Mouse (Mus musculus) heart, adult 2 months (tissue): ENCODE results near the gene Pdzd2. TPM values are rescaled to one million over a fixed set of nuclear protein-coding genes. Genes with fewer than 3 reads are reported as not detected.

Experiments used
- DNase-seq, 2 experiments: peaks; one replicate each; pipeline ENCODE4 v3.0.0; 2021
- H3K27ac ChIP-seq: fragments of 200-600 bp; 2 replicates; pipeline ENCODE4 v1.8.1; 2022
- H3K27me3 ChIP-seq: fragments of 200-500 bp; 2 replicates; pipeline ENCODE4 v1.6.1; 2012; ENCODE audit warnings: mild to moderate bottlenecking, low read length, inconsistent platforms, mixed read lengths; ENCODE audit not compliant: control insufficient read depth, insufficient read depth
- H3K36me3 ChIP-seq: fragments of 200-500 bp; 2 replicates; pipeline ENCODE4 v1.6.1; 2012; ENCODE audit warnings: low read length, inconsistent platforms; ENCODE audit not compliant: control insufficient read depth, insufficient read depth
- H3K4me1 ChIP-seq: fragments of 200-500 bp; 2 replicates; pipeline ENCODE4 v1.6.1; 2011; ENCODE audit warnings: low read length; ENCODE audit not compliant: control insufficient read depth, insufficient read depth
- H3K4me3 ChIP-seq: fragments of 200-600 bp; 2 replicates; pipeline ENCODE4 v1.8.1; 2022
- H3K79me2 ChIP-seq: fragments of 200-500 bp; replicated peaks from 2 replicates; pipeline ENCODE4 v1.6.1; 2012; ENCODE audit warnings: mild to moderate bottlenecking, inconsistent platforms, low read length, moderate library complexity, mixed read lengths; ENCODE audit not compliant: control insufficient read depth, insufficient read depth
- H3K9ac ChIP-seq: fragments of 200-500 bp; 2 replicates; pipeline ENCODE4 v1.6.1; 2012; ENCODE audit warnings: low read depth, mild to moderate bottlenecking, control low read depth, inconsistent platforms, low read length, mixed read lengths
- CTCF ChIP-seq: fragments of 200-600 bp; IDR thresholded peaks from 2 replicates; pipeline ENCODE4 v1.8.1; 2022; ENCODE audit warnings: antibody characterized with exemption, mild to moderate bottlenecking, moderate library complexity
- EP300 ChIP-seq: fragments of 200-500 bp; IDR thresholded peaks from 2 replicates; pipeline ENCODE4 v1.6.1; 2011; ENCODE audit warnings: low read depth, low read length, control low read depth; ENCODE audit not compliant: insufficient read depth
- POLR2A ChIP-seq: fragments of 200-500 bp; IDR thresholded peaks from 2 replicates; pipeline ENCODE4 v1.6.1; 2011; ENCODE audit warnings: mild to moderate bottlenecking, low read depth, low read length, control low read depth; ENCODE audit not compliant: insufficient read depth
- WGBS: fragments of 180-500 bp; shearing (Covaris S2); methylation state at CpG from one replicate; pipeline ENCODE4 v1.1.7; 2018; 5-methylcytosine and 5-hydroxymethylcytosine counted together
- intact Hi-C: fragments of 180-260 bp; cut with DNase I; formaldehyde crosslinking; loops from one replicate; pipeline ENCODE4 v1.15.1; 2025
- polyA plus RNA-seq: library from polyadenylated mRNA; depleted of rRNA; stranded (reverse); fragments of >200 nt; gene quantifications from 2 replicates; pipeline ENCODE4 v1.2.3, GENCODE M21; 2012
- total RNA-seq, 2 experiments: library from RNA; stranded (reverse); gene quantifications; 2 replicates each; pipeline ENCODE4 v1.2.3; 2021

Pdzd2 gene
- total and polyA plus RNA-seq, 3 experiments, result 15.0 to 83.9 (median 78.9) TPM

GRCm38 (mm10) chr15:12649131-12649530 lies 90.6 kb downstream of the Pdzd2 start:
- DNase-seq, result no peak
- H3K36me3 ChIP-seq, result peaks cover 2% of the 10 kb centered on the region; the same call in 1 of the 2 replicates
- no peak overlapping the region; the same call in 1 of the 2 replicates for H3K27ac ChIP-seq
- peak overlapping the region; percentile 15; the same call in 1 of the 2 replicates for H3K9ac ChIP-seq
- WGBS, result 53% methylated on average over 2 of the region's 2 CpGs
- H3K4me1 ChIP-seq, result peaks cover 6% of the 10 kb centered on the region
- H3K79me2 ChIP-seq, result no peaks in the 10 kb centered on the region; the same call in 1 of the 2 replicates
- no peak overlapping the region for H3K4me3 ChIP-seq
- intact Hi-C loops, result no loop called here
- TF ChIP-seq POLR2A (no peak), CTCF (no peak), EP300 (no peak)
- H3K27me3 ChIP-seq, result no peaks in the 10 kb centered on the region

GRCm38 (mm10) chr15:12640755-12641154 lies 99.0 kb downstream of the Pdzd2 start:
- Histone ChIP-seq H3K4me1 (no peaks in the 10 kb centered on the region), H3K4me3 (no peak overlapping the region), H3K9ac (no peak overlapping the region), H3K79me2 (no peaks in the 10 kb centered on the region), H3K27me3 (no peaks in the 10 kb centered on the region), H3K27ac (no peak overlapping the region), H3K36me3 (no peaks in the 10 kb centered on the region; the same call in 1 of the 2 replicates)
- 44% methylated on average over 7 of the region's 7 CpGs for WGBS
- no peak for TF ChIP-seq EP300
- TF ChIP-seq POLR2A, result no peak
- TF ChIP-seq CTCF, result no peak
- DNase-seq, result peak in 1 of 2 experiments; percentile 33
- intact Hi-C loops, result no loop called here

GRCm38 (mm10) chr15:12639776-12640175 lies 99.9 kb downstream of the Pdzd2 start:
- intact Hi-C loops, result no loop called here
- Histone ChIP-seq H3K27me3 (no peaks in the 10 kb centered on the region), H3K9ac (no peak overlapping the region), H3K4me3 (no peak overlapping the region), H3K27ac (no peak overlapping the region), H3K4me1 (no peaks in the 10 kb centered on the region), H3K79me2 (no peaks in the 10 kb centered on the region), H3K36me3 (no peaks in the 10 kb centered on the region; the same call in 1 of the 2 replicates)
- TF ChIP-seq CTCF, result no peak
- no peak for TF ChIP-seq POLR2A
- no peak for TF ChIP-seq EP300
- DNase-seq, result no peak
- 86% methylated on average over 3 of the region's 3 CpGs for whole genome bisulfite sequencing

DNA sequence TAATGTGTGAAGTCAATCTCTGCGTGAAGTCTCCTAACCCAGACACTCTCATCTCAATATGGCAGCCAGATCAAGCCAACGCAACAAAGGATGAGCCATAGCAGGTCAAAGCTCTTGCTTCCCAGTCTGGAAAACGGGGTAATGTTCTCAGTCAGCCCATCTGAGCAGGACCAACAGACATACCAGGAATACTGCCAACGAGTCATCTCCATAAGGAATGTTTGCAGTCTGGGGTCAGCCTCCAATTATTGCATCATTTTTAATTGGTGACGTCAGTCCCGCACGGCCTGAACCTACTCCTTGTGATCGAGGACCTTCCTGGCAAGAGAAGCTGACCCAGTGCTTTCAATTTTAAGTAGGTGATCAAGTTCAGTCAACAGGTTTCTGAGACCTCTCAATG lies 100.5 kb downstream of the Pdzd2 start:
- no peak for DNase-seq
- Histone ChIP-seq H3K36me3 (no peaks in the 10 kb centered on the region; the same call in 1 of the 2 replicates), H3K9ac (no peak overlapping the region), H3K4me3 (no peak overlapping the region), H3K4me1 (no peaks in the 10 kb centered on the region), H3K27me3 (no peaks in the 10 kb centered on the region), H3K27ac (no peak overlapping the region), H3K79me2 (no peaks in the 10 kb centered on the region)
- intact Hi-C loops, result no loop called here
- TF ChIP-seq POLR2A (no peak), EP300 (no peak), CTCF (no peak)
- 88% methylated on average over 8 of the region's 8 CpGs for WGBS

GRCm38 (mm10) chr15:12638370-12639030 lies 101.2 kb downstream of the Pdzd2 start:
- peak in 1 of 2 experiments; percentile 10 for DNase-seq
- TF ChIP-seq POLR2A (no peak), EP300 (no peak), CTCF (no peak)
- intact Hi-C loops, result no loop called here
- Histone ChIP-seq H3K79me2 (no peaks in the 10 kb centered on the region), H3K36me3 (no peaks in the 10 kb centered on the region; the same call in 1 of the 2 replicates), H3K27ac (no peak overlapping the region), H3K4me1 (no peaks in the 10 kb centered on the region), H3K27me3 (no peaks in the 10 kb centered on the region), H3K9ac (no peak overlapping the region), H3K4me3 (no peak overlapping the region)
- WGBS, result 73% methylated on average over 14 of the region's 14 CpGs

- no peak for TF ChIP-seq POLR2A
- no peak for TF ChIP-seq CTCF
- TF ChIP-seq EP300, result no peak
- H3K27me3 ChIP-seq, result no peaks in the 10 kb centered on the region
- H3K4me3 ChIP-seq, result no peak overlapping the region
- H3K4me1 ChIP-seq, result no peaks in the 10 kb centered on the region
- H3K9ac ChIP-seq, result no peak overlapping the region
- H3K79me2 ChIP-seq, result no peaks in the 10 kb centered on the region
- H3K36me3 ChIP-seq, result no peaks in the 10 kb centered on the region; the same call in 1 of the 2 replicates
- H3K27ac ChIP-seq, result no peak overlapping the region
- intact Hi-C loops, result no loop called here
- 91% methylated on average over 8 of the region's 8 CpGs for whole genome bisulfite sequencing
- DNase-seq, result peak in 1 of 2 experiments; percentile 12
These were observed 102.2 kb downstream of the Pdzd2 start for GRCm38 (mm10) chr15:12637511-12637910.
